Mouse (Mus musculus) spleen, adult 10 weeks (tissue): ENCODE data around the gene Rtl8b. TPM values are rescaled to one million over a fixed set of nuclear protein-coding genes. Genes with fewer than 3 reads are reported as not detected.

Experiments used
- polyA plus RNA-seq: library from polyadenylated mRNA; stranded (reverse); fragments of 350-450 nt; fragmentation: Illumina TruSeq; extraction: RNeasy Lipid Tissue Mini Kit (QIAGEN cat#74804); gene quantifications from one replicate; pipeline ENCODE4 v1.2.3, GENCODE M21; 2015; ENCODE audit warnings: low replicate concordance; ENCODE audit not compliant: insufficient read depth

Rtl8b gene
- 7.4 TPM for polyA plus RNA-seq

DNA sequence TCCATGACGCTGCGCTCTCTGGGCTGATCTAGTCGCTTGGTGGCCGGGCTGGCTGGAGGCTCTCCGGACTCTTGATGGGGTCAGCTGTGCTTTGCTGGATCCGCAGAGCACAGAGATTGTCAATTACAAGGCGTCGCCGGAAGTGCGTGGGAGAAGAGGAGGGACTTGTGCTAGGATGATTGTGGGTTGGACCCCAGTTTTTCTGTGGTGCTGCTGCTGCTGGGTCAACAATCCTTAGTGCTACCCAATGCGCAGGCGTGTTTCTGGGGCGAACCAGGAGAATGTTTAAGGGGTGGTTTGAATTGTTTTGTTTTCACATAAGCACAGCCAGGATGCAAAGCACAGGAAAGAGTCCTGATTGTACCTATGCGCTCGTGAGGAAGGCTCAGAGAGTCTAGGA is at the start of gene Rtl8b:
Gene Rtl8b (minus strand): TSS at position 115 of the 400 bp plus-strand sequence.

DNA sequence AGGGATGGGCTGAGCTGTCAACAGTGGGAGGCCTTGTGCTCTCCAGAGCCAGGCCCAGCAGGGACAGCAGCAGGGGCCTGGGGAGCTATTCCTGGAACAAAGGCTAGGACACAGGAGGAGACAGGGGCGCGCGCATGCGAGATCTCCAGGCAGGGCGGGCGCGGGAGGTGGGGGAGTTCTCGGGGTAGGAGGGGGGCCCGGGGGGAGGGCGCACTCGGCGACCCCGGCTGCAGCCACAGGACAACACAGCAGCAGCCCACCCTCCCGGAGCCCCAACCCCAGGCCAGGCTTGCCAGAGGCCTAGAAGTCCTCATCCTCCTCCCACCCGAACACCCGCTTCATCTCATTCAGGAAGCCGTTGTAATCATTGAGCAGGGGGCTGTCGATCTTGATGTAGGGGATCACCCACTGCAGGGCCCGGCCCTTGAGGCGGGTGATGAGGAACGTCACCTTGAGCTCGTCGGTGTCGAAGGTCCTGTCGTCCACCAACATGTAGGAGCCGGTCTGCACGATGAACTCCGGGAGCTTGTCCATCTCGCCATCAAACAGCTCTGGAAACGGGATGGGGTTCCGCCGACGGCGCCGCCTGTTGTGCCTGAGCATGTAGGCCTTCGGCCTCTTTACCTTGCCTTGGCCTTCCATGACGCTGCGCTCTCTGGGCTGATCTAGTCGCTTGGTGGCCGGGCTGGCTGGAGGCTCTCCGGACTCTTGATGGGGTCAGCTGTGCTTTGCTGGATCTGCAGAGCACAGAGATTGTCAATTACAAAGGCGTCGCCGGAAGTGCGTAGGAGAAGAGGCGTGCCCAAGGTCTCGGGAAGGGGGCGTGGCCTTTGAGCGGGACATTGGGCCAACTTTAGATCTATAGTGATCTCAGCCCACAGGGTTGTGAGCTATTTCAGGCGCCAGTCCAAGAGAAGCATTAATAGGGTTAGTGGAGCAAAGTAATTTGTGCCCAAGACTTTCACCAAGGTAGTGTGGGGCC is 26.9 kb downstream of the Rtl8b start, which contains the start of gene Rtl8a:
Gene Rtl8a (minus strand): TSS at position 703 of the 982 bp plus-strand sequence.

Other genes with a start within 250 kb of the Rtl8b start
- gene Etd, start 235.5 kb downstream of the Rtl8b start, polyA plus RNA-seq: not detected
- 17.4 TPM for gene Rtl8c, start 62.4 kb downstream of the Rtl8b start, polyA plus RNA-seq
- gene Gm14597, start 61.4 kb downstream of the Rtl8b start, polyA plus RNA-seq: not detected
- gene Rtl8a, start 26.7 kb downstream of the Rtl8b start, polyA plus RNA-seq: 10.6 TPM
- gene 4930502E18Rik, start 54.4 kb upstream of the Rtl8b start, polyA plus RNA-seq: not detected
- gene 1700013H16Rik, start 87.4 kb upstream of the Rtl8b start, polyA plus RNA-seq: not detected
- gene Zfp36l3, start 106.0 kb upstream of the Rtl8b start, polyA plus RNA-seq: not detected
- 9.3 TPM for gene Xlr, start 127.3 kb upstream of the Rtl8b start, polyA plus RNA-seq